Mouse (Mus musculus): ENCODE data around the gene Galk2. TPM values are rescaled to one million over a fixed set of nuclear protein-coding genes. Genes with fewer than 3 reads are reported as not detected.
A peak's percentile ranks its signal among the peaks of the same experiment; 100 is the strongest.

The Galk2 gene
- polyA plus RNA-seq, 1 experiment from 2014 or later = 27.0 TPM

GRCm38 (mm10) chr2:125863799-125864198, 4.9 kb downstream of the Galk2 start:
- Histone ChIP-seq H3K36me3 (ENCODE audit: poor library complexity, severe bottlenecking) (no peaks in the 10 kb centered on the region), H3K27ac (no peak overlapping the region), H3K4me1 (peaks cover 20% of the 10 kb centered on the region), H3K9ac (no peak overlapping the region), H3K27me3 (no peaks in the 10 kb centered on the region), H3K4me3 (no peak overlapping the region), H3K9me3 (replicated peaks) (no peaks in the 10 kb centered on the region), H3K4me2 (no peak overlapping the region)
- no peak for ATAC-seq
- WGBS = 86% methylated on average over 3 of the region's 3 CpGs

- 93% methylated on average over 1 of the region's 1 CpGs for WGBS
- Histone ChIP-seq H3K27ac (no peak overlapping the region), H3K4me1 (peaks cover 18% of the 10 kb centered on the region), H3K27me3 (no peaks in the 10 kb centered on the region), H3K4me3 (no peak overlapping the region), H3K4me2 (no peak overlapping the region), H3K36me3 (ENCODE audit: poor library complexity, severe bottlenecking) (0 out of 2 replicates have a peak, but pooled peaks cover 4% of the 10 kb centered on the region), H3K9me3 (replicated peaks) (no peaks in the 10 kb centered on the region), H3K9ac (no peak overlapping the region)
- no peak for ATAC-seq
Observed at GRCm38 (mm10) chr2:125864551-125864950, 5.6 kb downstream of the Galk2 start.

- 0 out of 2 replicates have a peak, but pooled peaks have one; percentile 29 for ATAC-seq
- Histone ChIP-seq H3K36me3 (ENCODE audit: poor library complexity, severe bottlenecking) (0 out of 2 replicates have a peak, but pooled peaks cover 4% of the 10 kb centered on the region), H3K4me1 (peaks cover 15% of the 10 kb centered on the region), H3K27ac (no peak overlapping the region), H3K4me3 (peak overlapping the region; percentile 52; the same call in 1 of the 2 replicates), H3K4me2 (peak overlapping the region; percentile 72), H3K9ac (no peak overlapping the region), H3K27me3 (no peaks in the 10 kb centered on the region), H3K9me3 (replicated peaks) (no peaks in the 10 kb centered on the region)
Observed at GRCm38 (mm10) chr2:125865585-125865984, 6.7 kb downstream of the Galk2 start.

DNA sequence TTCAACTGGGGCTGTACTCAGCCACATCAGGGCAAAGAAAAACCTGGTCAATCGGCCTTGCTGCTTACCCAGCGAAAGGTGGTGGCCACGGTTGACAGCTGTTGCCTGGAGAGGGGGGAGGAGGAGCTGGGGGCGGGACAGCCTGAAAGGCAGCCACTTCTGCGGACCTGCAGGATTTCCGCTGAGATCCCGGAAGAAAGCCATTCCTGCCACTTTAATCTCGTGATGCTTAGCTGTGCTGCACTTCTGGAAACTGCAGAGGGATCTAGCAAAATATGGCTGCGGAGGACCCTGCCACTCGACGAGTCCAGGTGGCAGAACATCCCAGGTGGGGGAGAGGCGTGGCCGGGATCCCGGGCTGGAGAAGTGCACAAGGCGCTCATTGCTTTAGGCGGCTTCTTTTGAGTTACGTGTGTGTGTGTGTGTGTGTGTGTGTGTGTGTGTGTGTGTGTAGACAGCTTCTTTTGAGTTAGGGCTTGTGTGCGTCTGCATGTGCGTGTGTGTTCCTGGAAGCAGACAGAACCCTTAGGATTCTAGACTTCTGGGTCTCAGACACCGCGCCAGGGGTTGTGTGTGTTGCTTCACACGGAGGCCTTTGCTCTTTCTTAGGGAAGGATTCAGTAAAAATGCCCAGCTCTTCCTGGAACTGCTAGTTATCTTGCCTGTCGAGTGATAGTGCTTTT, 7.3 kb downstream of the Galk2 start:
- Histone ChIP-seq H3K9me3 (replicated peaks) (no peaks in the 10 kb centered on the region), H3K4me3 (peak overlapping the region; percentile 52), H3K4me2 (peak overlapping the region; percentile 72), H3K4me1 (peaks cover 15% of the 10 kb centered on the region), H3K9ac (peak overlapping the region; percentile 68), H3K27ac (peak overlapping the region; percentile 51; the same call in 1 of the 2 replicates), H3K27me3 (no peaks in the 10 kb centered on the region), H3K36me3 (ENCODE audit: poor library complexity, severe bottlenecking) (0 out of 2 replicates have a peak, but pooled peaks cover 4% of the 10 kb centered on the region)
- WGBS = 6% methylated on average over 23 of the region's 23 CpGs
- ATAC-seq = peak; percentile 88

- Histone ChIP-seq H3K36me3 (ENCODE audit: poor library complexity, severe bottlenecking) (0 out of 2 replicates have a peak, but pooled peaks cover 4% of the 10 kb centered on the region), H3K4me3 (no peak overlapping the region), H3K9me3 (replicated peaks) (no peaks in the 10 kb centered on the region), H3K27me3 (no peaks in the 10 kb centered on the region), H3K27ac (no peak overlapping the region), H3K4me2 (no peak overlapping the region), H3K9ac (no peak overlapping the region), H3K4me1 (peaks cover 15% of the 10 kb centered on the region)
- WGBS = 79% methylated on average over 3 of the region's 3 CpGs
- ATAC-seq = no peak
Observed at GRCm38 (mm10) chr2:125868301-125868700, 9.4 kb downstream of the Galk2 start.

DNA sequence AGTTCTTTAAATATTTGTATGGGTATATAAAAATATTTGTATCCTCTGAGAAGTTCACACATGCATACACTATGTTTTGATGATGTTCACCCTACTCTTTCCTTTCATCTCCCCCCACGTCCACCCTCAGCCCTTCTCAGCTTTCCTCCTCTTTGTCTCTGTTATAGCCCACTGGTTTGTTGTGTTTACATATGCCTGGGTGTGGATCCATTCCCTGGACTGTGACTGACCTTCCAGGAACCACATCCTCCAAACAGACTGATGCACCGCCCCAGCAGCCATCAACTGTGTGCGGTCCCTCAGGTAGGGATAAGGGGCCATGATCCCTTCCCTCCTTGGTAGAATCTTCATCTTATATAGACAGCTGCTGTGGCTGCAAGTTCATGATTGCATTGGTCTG, 11.2 kb downstream of the Galk2 start:
- no peak for ATAC-seq
- Histone ChIP-seq H3K4me3 (no peak overlapping the region), H3K9me3 (replicated peaks) (no peaks in the 10 kb centered on the region), H3K4me2 (no peak overlapping the region), H3K27ac (no peak overlapping the region), H3K4me1 (peaks cover 15% of the 10 kb centered on the region), H3K9ac (no peak overlapping the region), H3K27me3 (no peaks in the 10 kb centered on the region), H3K36me3 (ENCODE audit: poor library complexity, severe bottlenecking) (0 out of 2 replicates have a peak, but pooled peaks cover 4% of the 10 kb centered on the region)
- WGBS = 90% methylated on average over 3 of the region's 3 CpGs

DNA sequence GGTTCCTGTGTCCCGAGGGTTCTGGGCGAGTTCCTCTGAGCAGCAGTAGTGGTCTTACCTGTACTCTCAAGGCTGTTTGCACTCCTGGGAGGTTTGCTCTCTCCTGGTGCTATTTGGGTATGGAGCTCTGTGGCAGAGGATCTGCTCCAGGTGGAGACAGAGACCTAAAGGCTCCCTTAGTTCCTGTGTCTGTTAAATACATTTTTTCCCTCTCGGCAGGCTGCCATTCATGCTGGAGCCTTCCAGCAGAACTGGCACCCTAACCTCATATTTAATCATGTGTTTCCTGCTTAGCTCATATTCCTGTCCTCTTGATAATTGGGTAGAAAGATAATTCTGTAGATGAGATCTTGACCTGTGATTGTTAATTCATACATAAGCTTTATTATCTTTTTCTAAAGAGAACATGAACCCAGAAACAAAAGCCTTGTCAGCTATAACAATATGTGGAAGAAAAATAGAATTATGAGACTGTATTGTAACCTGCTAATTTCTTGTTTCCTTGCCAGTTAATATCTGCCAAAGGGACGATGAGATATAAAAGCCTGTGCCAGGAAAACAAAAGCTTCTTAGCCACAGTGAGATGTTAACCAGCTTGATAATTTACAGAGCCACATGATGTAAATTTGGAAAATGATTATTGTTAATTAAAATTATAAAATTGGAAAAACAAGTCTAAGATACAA, 27.1 kb downstream of the Galk2 start:
- 79% methylated on average over 4 of the region's 4 CpGs for WGBS
- no peaks in the 10 kb centered on the region for H3K36me3 ChIP-seq (ENCODE audit: poor library complexity, severe bottlenecking)
- no peaks in the 10 kb centered on the region for H3K9me3 ChIP-seq (replicated peaks)
- H3K27me3 ChIP-seq = no peaks in the 10 kb centered on the region
- H3K4me1 ChIP-seq = no peaks in the 10 kb centered on the region
- H3K9ac ChIP-seq = no peak overlapping the region
- ATAC-seq = no peak
- H3K4me2 ChIP-seq = no peak overlapping the region
- H3K27ac ChIP-seq = no peak overlapping the region
- no peak overlapping the region for H3K4me3 ChIP-seq

- H3K4me1 ChIP-seq = no peaks in the 10 kb centered on the region
- no peak overlapping the region for H3K4me2 ChIP-seq
- H3K36me3 ChIP-seq (ENCODE audit: poor library complexity, severe bottlenecking) = no peaks in the 10 kb centered on the region
- no peak overlapping the region for H3K9ac ChIP-seq
- WGBS = 38% methylated on average over 6 of the region's 6 CpGs
- no peak overlapping the region for H3K27ac ChIP-seq
- H3K9me3 ChIP-seq (replicated peaks) = no peaks in the 10 kb centered on the region
- H3K27me3 ChIP-seq = no peaks in the 10 kb centered on the region
- no peak for ATAC-seq
- no peak overlapping the region for H3K4me3 ChIP-seq
Observed at GRCm38 (mm10) chr2:125893096-125893495, 34.2 kb downstream of the Galk2 start.

GRCm38 (mm10) chr2:125895099-125895498, 36.2 kb downstream of the Galk2 start:
- 91% methylated on average over 4 of the region's 4 CpGs for WGBS
- no peaks in the 10 kb centered on the region for H3K36me3 ChIP-seq (ENCODE audit: poor library complexity, severe bottlenecking)
- no peak overlapping the region for H3K27ac ChIP-seq
- H3K27me3 ChIP-seq = no peaks in the 10 kb centered on the region
- no peak overlapping the region for H3K4me3 ChIP-seq
- no peaks in the 10 kb centered on the region for H3K9me3 ChIP-seq (replicated peaks)
- ATAC-seq = no peak
- no peaks in the 10 kb centered on the region for H3K4me1 ChIP-seq
- no peak overlapping the region for H3K9ac ChIP-seq
- no peak overlapping the region for H3K4me2 ChIP-seq

DNA sequence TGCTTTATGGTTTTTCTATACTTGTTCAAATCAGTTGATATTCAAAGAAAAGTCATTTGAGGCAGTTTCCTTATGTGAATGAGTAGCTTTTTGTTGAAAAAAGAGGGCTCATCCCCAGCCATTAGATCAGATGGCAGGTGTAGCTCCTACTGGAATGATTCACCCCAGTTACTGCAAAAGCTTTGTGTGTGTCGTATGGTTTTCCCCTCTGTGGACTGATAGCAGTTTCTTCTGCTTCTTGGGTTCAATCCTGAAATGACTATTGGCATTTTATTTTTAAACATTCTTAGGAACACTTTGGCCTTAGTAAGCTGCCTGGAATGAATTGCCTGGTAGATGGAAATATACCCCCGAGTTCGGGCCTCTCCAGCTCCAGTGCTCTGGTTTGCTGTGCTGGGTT, 37.4 kb downstream of the Galk2 start:
- Histone ChIP-seq H3K4me3 (no peak overlapping the region), H3K27ac (no peak overlapping the region), H3K4me1 (no peaks in the 10 kb centered on the region), H3K36me3 (ENCODE audit: poor library complexity, severe bottlenecking) (no peaks in the 10 kb centered on the region), H3K27me3 (no peaks in the 10 kb centered on the region), H3K4me2 (no peak overlapping the region), H3K9ac (no peak overlapping the region), H3K9me3 (replicated peaks) (no peaks in the 10 kb centered on the region)
- WGBS = 95% methylated on average over 3 of the region's 3 CpGs
- no peak for ATAC-seq

DNA sequence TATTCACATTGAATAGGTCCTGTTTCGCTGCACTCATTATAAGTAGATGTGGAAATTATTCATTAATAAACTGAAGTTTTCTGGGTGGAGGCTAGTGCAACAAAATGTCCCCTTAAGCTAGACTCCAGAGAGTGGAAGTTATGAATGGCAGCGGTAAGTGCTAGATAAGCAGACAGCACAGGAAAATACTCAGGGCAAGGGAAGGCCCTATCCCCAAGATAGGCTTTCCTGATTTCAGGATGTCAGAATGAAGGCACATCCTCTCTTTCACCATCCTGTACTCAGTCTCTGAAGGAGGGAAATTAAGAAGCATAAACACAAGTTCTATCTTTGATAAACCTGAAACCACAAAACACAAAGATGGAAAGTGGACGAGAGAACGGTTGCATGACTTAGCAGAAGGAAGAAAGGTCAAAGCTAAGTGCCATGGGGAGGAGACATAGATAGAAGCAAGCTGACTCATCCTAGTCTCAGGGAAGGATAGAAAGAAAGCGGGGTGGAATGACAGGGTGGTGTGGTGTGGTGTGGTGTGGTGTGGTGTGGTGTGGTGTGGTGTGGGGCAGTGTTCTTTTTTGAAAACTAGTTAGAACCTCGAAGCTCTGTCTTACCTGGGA, 42.0 kb downstream of the Galk2 start:
- H3K4me2 ChIP-seq = no peak overlapping the region

DNA sequence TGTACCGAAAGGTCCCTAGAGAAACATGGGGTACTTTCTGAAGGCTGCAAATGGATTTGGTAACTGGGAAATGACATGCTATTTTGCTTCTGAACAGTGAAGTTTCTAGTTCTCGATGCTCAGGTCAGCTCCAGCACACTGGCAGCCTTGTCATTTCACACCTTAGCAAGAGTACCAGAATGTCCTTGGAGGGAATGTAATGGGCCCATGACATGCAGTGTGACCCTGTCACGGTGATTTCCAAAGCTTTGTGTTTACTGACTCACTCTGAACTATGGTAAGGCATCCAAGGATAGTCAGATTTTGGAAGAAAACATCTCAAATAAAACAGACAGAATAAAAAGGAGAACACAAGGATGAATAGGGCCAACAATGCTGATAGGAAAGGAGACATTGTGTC, 42.5 kb downstream of the Galk2 start:
- H3K27me3 ChIP-seq = no peaks in the 10 kb centered on the region
- WGBS = 91% methylated on average over 3 of the region's 3 CpGs
- no peak overlapping the region for H3K27ac ChIP-seq
- H3K36me3 ChIP-seq (ENCODE audit: poor library complexity, severe bottlenecking) = 0 out of 2 replicates have a peak, but pooled peaks cover 4% of the 10 kb centered on the region
- H3K9ac ChIP-seq = no peak overlapping the region
- no peaks in the 10 kb centered on the region for H3K9me3 ChIP-seq (replicated peaks)
- H3K4me3 ChIP-seq = no peak overlapping the region
- H3K4me2 ChIP-seq = no peak overlapping the region
- no peaks in the 10 kb centered on the region for H3K4me1 ChIP-seq
- ATAC-seq = no peak

More for the DNA sequence above, 42.0 kb downstream of the Galk2 start:
- Histone ChIP-seq H3K27me3 (no peaks in the 10 kb centered on the region), H3K36me3 (ENCODE audit: poor library complexity, severe bottlenecking) (0 out of 2 replicates have a peak, but pooled peaks cover 4% of the 10 kb centered on the region), H3K4me1 (no peaks in the 10 kb centered on the region), H3K9me3 (replicated peaks) (no peaks in the 10 kb centered on the region), H3K9ac (no peak overlapping the region), H3K4me3 (no peak overlapping the region), H3K27ac (no peak overlapping the region)
- no peak for ATAC-seq
- WGBS = 90% methylated on average over 6 of the region's 6 CpGs
